Mouse (Mus musculus): ENCODE results near the gene Zfand2a.

- TF ChIP-seq CTCF (IDR thresholded peaks at IDR 0.05; ENCODE audit: extremely low read depth, insufficient read length, insufficient replicate concordance, low read depth, low read length) (no peak), POLR2A (IDR thresholded peaks at IDR 0.05; ENCODE audit: low read depth, low read length) (no peak)
These were observed 9.6 kb downstream of the Zfand2a start for GRCm38 (mm10) chr5:139474741-139475140.

Measured in small intestine, adult 2 months (tissue).